Mouse (Mus musculus) kidney, adult 8-10 months (tissue): ENCODE data around the gene Nlgn1.
"Not testable (repeated sequence)": the region's sequence is repeated elsewhere in the genome, so short reads cannot be mapped to it uniquely, and the experiment has no call there.

Experiments used
- DNase-seq, 2 experiments: peaks; one replicate each; pipeline ENCODE4 v3.0.0; 2022

Gene Nlgn1

GRCm38 (mm10) chr3:25575526-25575925, 756.7 kb downstream of the Nlgn1 start:
- DNase-seq, result no peak

DNA sequence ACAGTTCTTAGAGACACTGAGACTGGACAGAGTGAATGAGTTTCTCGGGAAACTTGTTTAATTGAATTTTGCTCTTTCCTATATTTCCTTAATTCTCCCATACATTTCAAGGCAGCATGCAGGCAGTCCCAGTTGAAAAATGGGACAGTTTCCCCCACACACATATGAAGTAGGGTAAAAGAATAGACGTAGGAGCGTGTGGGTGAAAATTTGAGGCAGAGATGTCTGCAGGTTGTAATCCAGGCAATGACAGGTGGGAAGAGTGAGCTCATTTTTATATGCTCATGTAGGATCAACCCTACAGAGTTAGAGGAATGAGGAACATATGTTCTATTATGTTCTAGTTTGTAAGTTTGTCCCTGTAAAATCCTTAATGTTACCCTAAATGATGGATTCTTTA, 757.4 kb downstream of the Nlgn1 start:
- no peak for DNase-seq

DNA sequence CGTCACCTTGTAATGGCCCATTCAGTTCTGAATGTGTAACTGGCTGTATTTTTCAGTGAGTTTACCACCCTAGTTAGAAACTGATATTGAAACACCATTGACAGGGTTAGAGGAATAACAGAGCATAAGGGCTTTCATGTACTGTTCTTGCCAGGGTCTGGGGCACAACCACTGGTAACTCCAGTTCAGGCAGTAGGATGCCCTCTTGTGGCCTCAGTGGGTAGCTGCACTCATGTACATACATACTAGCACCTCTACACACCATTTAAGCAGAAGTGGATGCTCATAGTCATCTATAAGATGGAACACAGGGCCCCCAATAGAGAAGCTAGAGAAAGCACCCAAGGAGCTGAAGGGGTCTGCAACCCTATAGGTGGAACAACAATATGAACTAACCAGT, 773.7 kb downstream of the Nlgn1 start:
- DNase-seq, result not testable (repeated sequence)

DNA sequence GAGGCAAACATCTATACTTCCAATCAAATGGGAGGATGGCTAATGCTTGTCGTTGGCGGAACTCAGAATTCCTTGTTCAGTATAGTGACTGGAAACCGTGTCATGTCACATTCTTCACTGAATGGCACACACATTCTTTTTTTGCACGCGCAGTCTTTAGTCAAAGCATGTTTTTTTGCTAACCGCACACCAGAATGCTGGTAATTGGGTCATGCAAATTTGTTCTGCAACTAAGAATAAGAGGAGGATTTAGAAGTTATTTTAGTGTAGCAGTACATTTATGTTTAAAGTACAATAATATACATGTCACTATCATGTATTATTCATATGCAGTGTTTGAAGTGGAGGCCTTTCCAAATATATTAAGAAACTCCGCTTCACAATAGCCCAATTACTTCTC, 783.2 kb downstream of the Nlgn1 start:
- DNase-seq, result not testable (repeated sequence)

GRCm38 (mm10) chr3:25524236-25524635, 808.0 kb downstream of the Nlgn1 start:
- not testable (repeated sequence) for DNase-seq

DNA sequence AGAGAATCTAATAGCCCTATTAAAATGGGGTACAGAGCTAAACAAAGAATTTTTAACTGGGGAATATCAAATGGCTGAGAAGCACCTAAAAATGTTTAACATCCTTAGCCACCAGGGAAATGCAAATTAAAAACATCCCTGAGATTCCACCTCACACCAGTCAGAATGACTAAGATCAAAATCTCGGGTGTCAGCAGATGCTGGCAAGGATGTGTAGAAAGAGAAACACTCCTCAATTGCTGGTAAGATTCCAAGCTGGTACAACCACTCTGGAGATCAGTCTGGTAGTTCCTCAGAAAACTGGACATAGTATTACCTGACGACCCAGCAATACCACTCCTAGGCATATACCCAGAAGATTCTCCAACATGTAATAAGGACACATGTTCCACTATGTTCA, 869.2 kb downstream of the Nlgn1 start:
- no peak for DNase-seq

DNA sequence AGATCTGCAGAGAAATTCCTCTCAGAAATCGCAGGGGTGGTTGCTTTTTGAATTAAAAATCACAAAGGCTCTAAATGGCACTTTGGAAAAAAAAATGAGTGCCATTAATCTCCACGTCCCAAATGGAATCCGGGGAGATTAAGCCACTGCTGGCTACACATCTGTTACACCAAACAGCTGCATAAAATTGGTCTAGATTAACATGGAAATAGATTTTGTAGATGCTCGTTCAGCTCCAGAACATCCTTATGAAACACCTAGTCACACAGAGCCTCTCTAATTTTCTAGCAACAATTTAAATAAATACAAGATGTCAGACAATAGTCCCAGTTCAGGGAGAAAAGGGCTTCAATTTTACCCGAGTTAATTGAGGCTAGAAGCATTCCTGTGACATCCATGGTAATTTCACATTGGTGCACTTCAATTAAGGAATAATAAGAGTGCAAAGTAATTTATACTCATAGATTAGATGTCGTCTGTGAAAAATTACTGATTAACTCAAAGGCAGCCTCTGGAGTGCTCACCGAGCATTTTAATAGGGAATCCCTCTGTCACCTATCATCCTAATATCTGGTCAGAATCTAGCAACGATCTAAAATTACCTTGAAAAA, 875.9 kb downstream of the Nlgn1 start:
- no peak for DNase-seq

DNA sequence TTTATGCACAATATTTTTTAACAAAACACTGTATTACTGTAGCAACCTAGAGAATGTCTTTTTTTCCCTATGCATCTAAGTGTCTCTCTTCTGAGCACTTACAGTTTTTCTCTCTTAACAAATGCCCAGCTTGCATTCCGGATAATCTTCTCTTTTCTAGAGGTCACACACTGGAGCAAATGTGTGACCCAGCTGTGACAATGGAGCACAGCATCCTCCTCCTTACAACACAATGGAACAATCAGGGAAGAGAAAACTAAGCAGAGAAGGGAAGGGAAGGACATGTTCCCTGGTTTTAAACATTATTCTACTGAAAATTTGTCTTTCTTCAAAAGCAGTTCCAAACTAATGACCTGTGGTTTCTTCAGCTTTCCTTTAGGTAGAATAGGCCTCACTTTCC, 879.9 kb downstream of the Nlgn1 start:
- DNase-seq, result no peak

DNA sequence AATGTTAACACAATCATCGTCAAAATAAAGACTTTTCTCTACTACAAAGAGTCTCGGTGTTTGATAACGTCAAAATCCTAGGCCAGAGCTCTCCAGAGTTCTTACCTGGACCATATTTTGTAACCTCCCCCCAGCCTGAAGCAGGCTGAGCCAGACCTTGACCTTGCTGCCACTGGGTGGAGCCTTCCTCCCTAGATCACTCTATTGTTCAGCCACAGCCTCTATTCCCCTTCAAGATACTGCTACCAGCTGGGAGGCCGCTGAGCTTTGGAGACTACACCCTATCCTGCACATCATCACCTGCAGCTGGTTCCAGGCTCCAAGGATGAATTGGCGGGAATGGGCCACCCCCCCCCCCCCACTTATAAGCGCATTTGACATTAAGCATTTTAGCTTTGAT, 881.8 kb downstream of the Nlgn1 start:
- DNase-seq, result no peak

DNA sequence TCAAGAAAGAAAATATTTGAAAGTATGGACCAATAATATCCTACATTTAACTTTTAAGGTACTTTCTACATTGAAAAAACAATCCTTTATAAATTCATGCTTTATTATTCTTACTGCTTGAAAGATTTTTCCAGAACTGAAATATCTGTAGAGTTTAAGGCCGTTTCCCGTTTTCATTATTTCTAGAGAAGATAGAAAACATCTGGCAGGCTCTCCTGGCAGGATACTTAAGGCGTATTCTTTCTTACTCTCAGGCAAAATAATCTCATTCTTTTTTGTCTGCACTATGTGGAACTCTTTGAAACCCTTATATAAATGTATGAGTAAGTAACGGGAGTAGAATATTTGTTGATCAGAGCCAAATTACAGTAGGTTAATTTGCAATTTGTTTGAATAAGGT, 882.9 kb downstream of the Nlgn1 start:
- no peak for DNase-seq

DNA sequence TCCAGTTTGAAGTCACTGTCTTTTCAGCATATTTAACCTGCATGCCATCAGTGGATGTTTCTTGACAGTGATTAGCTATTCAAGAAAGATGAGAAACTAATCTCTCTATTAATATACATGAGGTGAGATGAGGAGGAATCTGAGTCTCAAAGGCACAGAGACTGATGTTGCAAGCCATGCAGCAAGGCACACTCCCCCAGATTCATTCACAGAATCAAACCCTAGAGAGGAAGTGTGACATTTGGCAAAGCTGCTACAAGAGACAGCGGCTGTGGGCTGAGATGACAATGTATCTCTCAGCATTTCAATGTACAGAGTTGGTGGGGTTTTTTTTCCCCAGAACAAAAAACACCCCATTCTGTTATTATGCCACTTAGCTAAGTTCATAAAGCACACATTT, 885.1 kb downstream of the Nlgn1 start:
- DNase-seq, result no peak

DNA sequence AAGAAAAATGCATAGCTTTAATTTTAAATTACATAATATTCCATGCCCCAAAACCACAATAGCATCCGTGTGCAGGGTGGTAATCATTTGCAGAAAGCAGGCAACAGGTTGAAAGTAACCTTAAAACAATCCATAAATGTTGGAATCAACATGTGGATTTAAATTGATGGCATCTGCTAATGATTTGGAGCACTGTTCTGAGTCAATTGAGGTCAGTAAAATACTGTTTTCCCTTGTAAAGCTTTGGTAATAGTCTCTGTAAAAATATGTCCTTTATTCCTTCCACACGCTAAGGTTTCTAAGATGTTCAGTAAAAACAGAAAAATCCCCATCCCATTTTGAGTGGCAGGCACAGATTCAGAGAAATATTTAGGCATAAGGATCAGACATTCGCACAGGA, 888.6 kb downstream of the Nlgn1 start:
- no peak for DNase-seq

DNA sequence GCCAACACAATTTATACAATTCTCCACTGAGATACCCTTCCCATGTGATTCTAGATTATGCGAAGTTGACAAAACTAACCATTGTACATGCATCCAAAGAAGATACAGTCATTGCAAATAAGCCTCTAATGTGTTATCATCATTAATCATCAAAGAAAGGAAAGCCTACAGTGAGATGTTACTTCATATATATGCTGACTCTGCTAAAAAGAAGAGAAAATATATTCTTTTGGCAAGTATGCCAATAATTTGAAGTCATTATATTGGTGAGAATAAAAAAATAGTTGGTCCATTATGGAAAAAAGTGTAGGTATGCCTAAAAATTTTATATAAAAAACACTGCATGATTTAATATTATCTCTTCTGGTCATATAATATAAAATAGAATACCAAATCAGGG, 889.6 kb downstream of the Nlgn1 start:
- no peak for DNase-seq

DNA sequence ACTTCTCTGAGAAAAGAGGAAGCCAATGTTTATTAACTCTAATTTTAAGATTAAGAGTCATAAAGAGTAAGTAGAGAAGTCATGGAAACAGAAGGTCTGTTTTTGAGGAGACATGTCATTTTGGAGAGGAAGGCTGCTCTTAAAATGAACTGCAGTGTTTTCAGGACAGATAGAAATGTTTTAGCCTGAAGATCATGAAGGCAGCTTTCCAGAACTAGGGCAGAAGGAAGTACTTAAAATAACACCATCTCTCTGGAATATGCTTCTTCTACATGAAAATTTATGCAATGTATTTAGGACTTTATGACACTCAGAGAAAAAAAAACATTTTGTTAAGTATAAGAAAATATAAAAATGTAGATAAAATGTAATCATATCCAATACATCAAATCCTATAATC, 905.3 kb downstream of the Nlgn1 start:
- DNase-seq, result no peak

DNA sequence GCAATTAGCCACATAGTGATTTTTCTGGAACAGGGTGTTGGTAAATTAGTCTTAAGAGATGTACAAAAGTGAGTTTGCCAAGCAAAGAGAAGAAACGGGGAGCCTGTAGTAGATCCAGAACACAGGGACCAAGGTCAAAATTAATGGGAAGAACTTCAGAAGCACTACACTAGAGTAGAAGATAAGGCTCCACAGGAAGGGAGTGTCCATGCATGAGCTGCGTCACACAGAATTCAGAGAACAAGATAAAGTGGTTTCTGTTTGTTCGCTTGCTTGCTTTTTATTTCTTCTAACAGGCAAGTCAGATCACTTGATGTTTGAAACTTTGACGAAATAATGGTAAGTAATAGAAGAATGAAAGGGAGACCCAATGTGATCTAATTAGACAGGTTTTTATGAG, 920.3 kb downstream of the Nlgn1 start:
- DNase-seq, result no peak
